Mouse (Mus musculus) bone marrow, adult 2 months (tissue): ENCODE measurements around the gene Yeats2.

Source experiments
- CTCF ChIP-seq: fragments of 200-500 bp; IDR thresholded peaks from 2 replicates; pipeline ENCODE4 v1.5.1; 2011; ENCODE audit warnings: low read length, control low read depth; ENCODE audit not compliant: control insufficient read depth, insufficient read depth
- POLR2A ChIP-seq: fragments of 200-500 bp; IDR thresholded peaks from 2 replicates; pipeline ENCODE4 v1.6.1; 2011; ENCODE audit warnings: low read depth, mild to moderate bottlenecking, control low read depth, low read length, borderline replicate concordance; ENCODE audit not compliant: control insufficient read depth

GRCm38 (mm10) chr16:20234406-20234805 is 93.5 kb downstream of the Yeats2 start:
- TF ChIP-seq CTCF: no peak
- TF ChIP-seq POLR2A: no peak
